In genomic region chr9:72530824-72531223, GRCm38 (mm10) we compare ENCODE assay signal across 8 mouse cellular contexts. TPM values are rescaled to one million over a fixed set of nuclear protein-coding genes. Genes with fewer than 3 reads are reported as not detected.
DNase-seq lines count a peak whose midpoint lies in the region; ATAC-seq lines count a peak whose summit lies in the region.

No protein-coding gene starts in this region.

- H3K4me3 ChIP-seq in forebrain, embryonic 10.5 days = peak overlapping the region; percentile 90
- peak overlapping the region; percentile 93 for H3K4me3 ChIP-seq in hindbrain, embryonic 11.5 days (ENCODE audit: low read depth, low read length)
- H3K4me3 ChIP-seq in limb, embryonic 12.5 days (replicated peaks) = peak overlapping the region; percentile 88
- H3K4me3 ChIP-seq in neural tube, embryonic 13.5 days = peak overlapping the region; percentile 92

- peaks cover 44% of the 10 kb centered on the region for H3K4me1 ChIP-seq in forebrain, embryonic 10.5 days
- no peaks in the 10 kb centered on the region for H3K4me1 ChIP-seq in hindbrain, embryonic 11.5 days (replicated peaks; ENCODE audit: control insufficient read depth, insufficient read depth, low read length)
- peaks cover 14% of the 10 kb centered on the region for H3K4me1 ChIP-seq in limb, embryonic 12.5 days (replicated peaks)
- peaks cover 25% of the 10 kb centered on the region for H3K4me1 ChIP-seq in neural tube, embryonic 13.5 days (replicated peaks)

- peak; percentile 48 for DNase-seq in adrenal gland, postnatal 10 days
- DNase-seq in adrenal gland, adult 2 months = no peak
- peak; percentile 71 for DNase-seq in 416B (ENCODE audit: low read depth)
- no peak for DNase-seq in forebrain, embryonic 10.5 days (ENCODE audit: extremely low spot score, low spot score)
- no peak for DNase-seq in hindbrain, embryonic 11.5 days (ENCODE audit: low spot score)
- no peak for DNase-seq in right cerebral cortex, adult 18-20 months

- no peaks in the 10 kb centered on the region for H3K27me3 ChIP-seq in forebrain, embryonic 10.5 days (ENCODE audit: poor library complexity, severe bottlenecking)
- no peaks in the 10 kb centered on the region for H3K27me3 ChIP-seq in hindbrain, embryonic 11.5 days (ENCODE audit: control insufficient read depth, insufficient read depth, low read length)
- H3K27me3 ChIP-seq in limb, embryonic 12.5 days = no peaks in the 10 kb centered on the region
- H3K27me3 ChIP-seq in neural tube, embryonic 13.5 days = no peaks in the 10 kb centered on the region

- H3K9me3 ChIP-seq in forebrain, embryonic 10.5 days = no peaks in the 10 kb centered on the region
- no peaks in the 10 kb centered on the region for H3K9me3 ChIP-seq in hindbrain, embryonic 11.5 days (ENCODE audit: control insufficient read depth, low read length)
- H3K9me3 ChIP-seq in limb, embryonic 12.5 days = no peaks in the 10 kb centered on the region
- no peaks in the 10 kb centered on the region for H3K9me3 ChIP-seq in neural tube, embryonic 13.5 days

- 39% methylated on average over 4 of the region's 4 CpGs for WGBS in forebrain, embryonic 10.5 days
- WGBS in hindbrain, embryonic 11.5 days = 43% methylated on average over 4 of the region's 4 CpGs
- WGBS in limb, embryonic 12.5 days = 34% methylated on average over 4 of the region's 4 CpGs
- 31% methylated on average over 4 of the region's 4 CpGs for WGBS in neural tube, embryonic 13.5 days

- peak; percentile 16 for ATAC-seq in hindbrain, embryonic 11.5 days (ENCODE audit: low FRiP score)
- peak; percentile 1; the same call in 1 of the 2 replicates for ATAC-seq in limb, embryonic 12.5 days (ENCODE audit: insufficient number of reproducible peaks, insufficient read depth, low FRiP score, low TSS enrichment, low read depth)
- no peak; the same call in none of the 2 replicates for ATAC-seq in neural tube, embryonic 13.5 days (ENCODE audit: low read depth)

- H3K4me2 ChIP-seq in hindbrain, embryonic 11.5 days (replicated peaks; ENCODE audit: low read depth, low read length) = peak overlapping the region; percentile 47
- H3K4me2 ChIP-seq in limb, embryonic 12.5 days = peak overlapping the region; percentile 79
- peak overlapping the region; percentile 67 for H3K4me2 ChIP-seq in neural tube, embryonic 13.5 days

- H3K9ac ChIP-seq in hindbrain, embryonic 11.5 days (ENCODE audit: low read depth, low read length) = 0 out of 2 replicates have a peak overlapping the region, but pooled peaks have one; percentile 1
- H3K9ac ChIP-seq in limb, embryonic 12.5 days (replicated peaks) = peak overlapping the region; percentile 93
- peak overlapping the region; percentile 96 for H3K9ac ChIP-seq in neural tube, embryonic 13.5 days

- peak overlapping the region; percentile 98 for H3K27ac ChIP-seq in forebrain, embryonic 10.5 days
- H3K27ac ChIP-seq in hindbrain, embryonic 11.5 days (ENCODE audit: low read depth, low read length) = peak overlapping the region; percentile 100
- peak overlapping the region; percentile 99 for H3K27ac ChIP-seq in limb, embryonic 12.5 days
- peak overlapping the region; percentile 100 for H3K27ac ChIP-seq in neural tube, embryonic 13.5 days (replicated peaks)

- no peaks in the 10 kb centered on the region for H3K36me3 ChIP-seq in forebrain, embryonic 10.5 days (replicated peaks)
- H3K36me3 ChIP-seq in hindbrain, embryonic 11.5 days (ENCODE audit: control insufficient read depth, insufficient read depth, low read length) = no peaks in the 10 kb centered on the region
- no peaks in the 10 kb centered on the region for H3K36me3 ChIP-seq in limb, embryonic 12.5 days
- H3K36me3 ChIP-seq in neural tube, embryonic 13.5 days = no peaks in the 10 kb centered on the region

RNA-seq across cellular contexts. Expression of gene Rfx7, which starts 1.2 kb away (rescaled TPM):
- total RNA-seq in adrenal gland, postnatal 10 days (2021) = 10 to 100 TPM; 20.8 to 28.4 TPM
- 10 to 100 TPM; 18.9 to 20.4 TPM for total RNA-seq in adrenal gland, adult 2 months (2021)
- 2.5 and 2.9 TPM in 2 replicates for polyA plus RNA-seq in adrenal gland, adult 2 months (2012; rRNA removed)
- 16.5 and 16.8 TPM in 2 replicates for polyA plus RNA-seq in forebrain, embryonic 10.5 days (2016; fragmentation: Nextera tagmentation; extraction: Ambion mirVana)
- polyA plus RNA-seq in hindbrain, embryonic 11.5 days (2014; fragmentation: Nextera tagmentation; extraction: Ambion mirVana) = 23.1 and 26.4 TPM in 2 replicates
- 12.4 and 14.3 TPM in 2 replicates for polyA plus RNA-seq in limb, embryonic 12.5 days (2016; fragmentation: Nextera tagmentation; extraction: Ambion mirVana)
- 15.0 and 17.2 TPM in 2 replicates for polyA plus RNA-seq in neural tube, embryonic 13.5 days (2015; fragmentation: Nextera tagmentation; extraction: Ambion mirVana)

RNA-seq across cellular contexts. Expression of gene Tex9, which starts 38.8 kb away (rescaled TPM):
- 10 to 100 TPM in 1 of 2 experiments, 1 to 10 TPM in 1; 6.5 to 11.1 TPM for total RNA-seq in adrenal gland, postnatal 10 days (2021)
- 1 to 10 TPM; 2.9 to 7.6 TPM for total RNA-seq in adrenal gland, adult 2 months (2021)
- 1.1 and 1.4 TPM in 2 replicates for polyA plus RNA-seq in adrenal gland, adult 2 months (2012; rRNA removed)
- polyA plus RNA-seq in forebrain, embryonic 10.5 days (2016; fragmentation: Nextera tagmentation; extraction: Ambion mirVana) = 75.5 and 89.5 TPM in 2 replicates
- polyA plus RNA-seq in hindbrain, embryonic 11.5 days (2014; fragmentation: Nextera tagmentation; extraction: Ambion mirVana) = 55.5 and 75.3 TPM in 2 replicates
- 52.2 and 54.8 TPM in 2 replicates for polyA plus RNA-seq in limb, embryonic 12.5 days (2016; fragmentation: Nextera tagmentation; extraction: Ambion mirVana)
- 36.4 and 38.6 TPM in 2 replicates for polyA plus RNA-seq in neural tube, embryonic 13.5 days (2015; fragmentation: Nextera tagmentation; extraction: Ambion mirVana)

Comparison
In these comparisons a context has a peak if more than half of its experiments do, and no peak if none do; other contexts are left out.
1. DNase-seq: peak in adrenal gland, postnatal 10 days (single experiment) and 416B (single experiment); none in adrenal gland, adult 2 months (single experiment), forebrain, embryonic 10.5 days (single experiment), hindbrain, embryonic 11.5 days (single experiment) and right cerebral cortex, adult 18-20 months (single experiment).
2. H3K9ac ChIP-seq: peak in every context shown above with its lines; median percentile 96 in neural tube, embryonic 13.5 days; 93 in limb, embryonic 12.5 days; 1 in hindbrain, embryonic 11.5 days.
3. RNA of gene Tex9, which starts 38.8 kb away (polyA plus RNA-seq): 75.5 to 89.5 TPM in forebrain, embryonic 10.5 days, 55.5 to 75.3 TPM in hindbrain, embryonic 11.5 days, 52.2 to 54.8 TPM in limb, embryonic 12.5 days and 36.4 to 38.6 TPM in neural tube, embryonic 13.5 days; 1.1 to 1.4 TPM in adrenal gland, adult 2 months; every median in the first group is over 10 times any median in the second.
4. Peak in every context shown above with its lines, with median percentiles within 50 percentile points of each other: H3K27ac ChIP-seq, H3K4me3 ChIP-seq and H3K4me2 ChIP-seq.